In genomic region chr1:20302187-20302942, GRCm38 (mm10) we compare ENCODE assay signal across 10 mouse cellular contexts.
DNase-seq lines count a peak whose midpoint lies in the region; ATAC-seq and TF ChIP-seq lines count a peak whose summit lies in the region.
"Had no signal": no experiment of that assay in that cellular context is flagged by ENCODE, and none has a peak within 500 bp of the region (broad histone marks: within the 10 kb centered on the region; RNA-seq: fewer than 3 reads in every experiment).

No protein-coding gene starts in this region.

- intact Hi-C loops in left cerebral cortex, postnatal 4 days (cut with DNase I), result loop anchor here (10.0 kb wide), 1 partner anchor 1068 kb away; no protein-coding TSS in a partner anchor
- intact Hi-C loops in left cerebral cortex, postnatal 25 days (cut with DNase I), result no loop called here

- no peak for TF ChIP-seq CTCF in forebrain, postnatal 0 days (IDR thresholded peaks at IDR 0.05; ENCODE audit: low read depth)

- H3K4me1 ChIP-seq in forebrain, postnatal 0 days (ENCODE audit: insufficient read depth), result peaks cover 10% of the 10 kb centered on the region; the same call in 1 of the 2 replicates
- peaks cover 10% of the 10 kb centered on the region; the same call in 1 of the 2 replicates for H3K4me1 ChIP-seq in midbrain, embryonic 14.5 days (ENCODE audit: control insufficient read depth, insufficient read depth, low read length)
- H3K4me1 ChIP-seq in heart, embryonic 12.5 days (replicated peaks), result no peaks in the 10 kb centered on the region
- H3K4me1 ChIP-seq: heart, embryonic 13.5 days had no signal

- no peak overlapping the region for H3K4me3 ChIP-seq in forebrain, postnatal 0 days (ENCODE audit: low read depth, low read length)
- no peak overlapping the region for H3K4me3 ChIP-seq in midbrain, embryonic 14.5 days (replicated peaks; ENCODE audit: low read depth, low read length)
- no peak overlapping the region for H3K4me3 ChIP-seq in heart, embryonic 12.5 days
- H3K4me3 ChIP-seq: heart, embryonic 13.5 days had no signal

- H3K36me3 ChIP-seq in forebrain, postnatal 0 days (ENCODE audit: insufficient read depth), result no peaks in the 10 kb centered on the region
- H3K36me3 ChIP-seq in midbrain, embryonic 14.5 days (ENCODE audit: control insufficient read depth, insufficient read depth, low read length), result no peaks in the 10 kb centered on the region
- H3K36me3 ChIP-seq in heart, embryonic 12.5 days, result no peaks in the 10 kb centered on the region
- H3K36me3 ChIP-seq: heart, embryonic 13.5 days had no signal

- no peaks in the 10 kb centered on the region for H3K9me3 ChIP-seq in forebrain, postnatal 0 days (ENCODE audit: low read length)
- H3K9me3 ChIP-seq in midbrain, embryonic 14.5 days (ENCODE audit: control insufficient read depth, low read length), result no peaks in the 10 kb centered on the region
- H3K9me3 ChIP-seq in heart, embryonic 12.5 days (replicated peaks), result no peaks in the 10 kb centered on the region
- H3K9me3 ChIP-seq: heart, embryonic 13.5 days had no signal

- H3K27ac ChIP-seq in forebrain, postnatal 0 days (ENCODE audit: low read depth, low read length), result no peak overlapping the region; the same call in 1 of the 2 replicates
- H3K27ac ChIP-seq in midbrain, embryonic 14.5 days (replicated peaks; ENCODE audit: low read depth, low read length), result peak overlapping the region; percentile 37; the same call in 1 of the 2 replicates
- H3K27ac ChIP-seq in heart, embryonic 12.5 days (ENCODE audit: poor library complexity, severe bottlenecking), result no peak overlapping the region
- H3K27ac ChIP-seq: heart, embryonic 13.5 days had no signal

- no peak overlapping the region for H3K9ac ChIP-seq in forebrain, postnatal 0 days
- no peak overlapping the region for H3K9ac ChIP-seq in midbrain, embryonic 14.5 days (replicated peaks; ENCODE audit: low read length)
- H3K9ac ChIP-seq in heart, embryonic 12.5 days, result no peak overlapping the region
- H3K9ac ChIP-seq: heart, embryonic 13.5 days had no signal

- H3K27me3 ChIP-seq in forebrain, postnatal 0 days (ENCODE audit: insufficient read depth, low read length), result no peaks in the 10 kb centered on the region
- peaks cover 16% of the 10 kb centered on the region for H3K27me3 ChIP-seq in midbrain, embryonic 14.5 days (ENCODE audit: control insufficient read depth, insufficient read depth, low read length)
- no peaks in the 10 kb centered on the region for H3K27me3 ChIP-seq in heart, embryonic 12.5 days (replicated peaks)
- H3K27me3 ChIP-seq: heart, embryonic 13.5 days had no signal

- peak; percentile 56 for DNase-seq in left cerebral cortex, postnatal 4 days
- DNase-seq in left cerebral cortex, postnatal 25 days (ENCODE audit: low spot score in 2 of 2), result no peak
- peak; percentile 35 for DNase-seq in forebrain, postnatal 0 days
- DNase-seq in midbrain, embryonic 14.5 days, result no peak
- no peak for DNase-seq in adipocyte (ENCODE audit: low spot score)
- no peak for DNase-seq in gastrocnemius, postnatal 4 days (ENCODE audit: low spot score in 2 of 2)
- DNase-seq in liver, result no peak

- no peak overlapping the region for H3K4me2 ChIP-seq in forebrain, postnatal 0 days (ENCODE audit: low read depth)
- no peak overlapping the region for H3K4me2 ChIP-seq in midbrain, embryonic 14.5 days (ENCODE audit: low read length)
- H3K4me2 ChIP-seq in heart, embryonic 12.5 days, result no peak overlapping the region
- H3K4me2 ChIP-seq: heart, embryonic 13.5 days had no signal

- WGBS in forebrain, postnatal 0 days, result 10% methylated on average over 8 of the region's 8 CpGs
- WGBS in midbrain, embryonic 14.5 days, result 6% methylated on average over 8 of the region's 8 CpGs
- WGBS in heart, embryonic 12.5 days, result 68% methylated on average over 8 of the region's 8 CpGs

- peak; percentile 68 for ATAC-seq in forebrain, postnatal 0 days
- peak; percentile 80 for ATAC-seq in midbrain, embryonic 14.5 days (ENCODE audit: low FRiP score, low TSS enrichment)
- no peak for ATAC-seq in heart, embryonic 12.5 days (ENCODE audit: insufficient number of reproducible peaks, low FRiP score)
- ATAC-seq: intestine, postnatal 0 days had no signal

Comparison
In these comparisons a context has a peak if more than half of its experiments do, and no peak if none do; other contexts are left out.
1. DNase-seq: peak in left cerebral cortex, postnatal 4 days (single experiment) and forebrain, postnatal 0 days (single experiment); none in left cerebral cortex, postnatal 25 days (0 of 2), midbrain, embryonic 14.5 days (single experiment), adipocyte (single experiment), gastrocnemius, postnatal 4 days (0 of 2) and liver (single experiment).